Mouse (Mus musculus) intestine, embryonic 15.5 days (tissue): Measurements from ENCODE around the gene Olfr294. TPM values are rescaled to one million over a fixed set of nuclear protein-coding genes. Genes with fewer than 3 reads are reported as not detected.

Experiments
- ATAC-seq: fragments of 200-750 bp; cut with Nextera tagmentation; 2 replicates; pipeline ENCODE4 v1.8.0; 2017; ENCODE audit warnings: moderate TSS enrichment, moderate library complexity
- H3K27ac ChIP-seq: fragments of 300-500 bp; sonication (generic); 2 replicates; pipeline ENCODE4 v1.5.1; 2015; ENCODE audit warnings: mild to moderate bottlenecking, inconsistent platforms
- H3K27me3 ChIP-seq: fragments of 300-500 bp; sonication (generic); replicated peaks from 2 replicates; pipeline ENCODE4 v1.6.1; 2015; ENCODE audit warnings: inconsistent platforms
- H3K36me3 ChIP-seq: fragments of 300-500 bp; sonication (generic); 2 replicates; pipeline ENCODE4 v1.6.1; 2015; ENCODE audit warnings: inconsistent platforms
- H3K4me1 ChIP-seq: fragments of 300-500 bp; sonication (generic); replicated peaks from 2 replicates; pipeline ENCODE4 v1.6.1; 2015; ENCODE audit warnings: inconsistent platforms
- H3K4me2 ChIP-seq: fragments of 300-500 bp; sonication (generic); replicated peaks from 2 replicates; pipeline ENCODE4 v1.6.1; 2015; ENCODE audit warnings: mild to moderate bottlenecking, inconsistent platforms
- H3K4me3 ChIP-seq: fragments of 300-500 bp; sonication (generic); replicated peaks from 2 replicates; pipeline ENCODE4 v1.5.1; 2015; ENCODE audit warnings: inconsistent platforms
- H3K9ac ChIP-seq: fragments of 300-500 bp; sonication (generic); 2 replicates; pipeline ENCODE4 v1.6.1; 2015; ENCODE audit warnings: inconsistent platforms
- H3K9me3 ChIP-seq: fragments of 300-500 bp; sonication (generic); 2 replicates; pipeline ENCODE4 v1.6.1; 2016; ENCODE audit warnings: inconsistent platforms
- WGBS: fragments of 180-500 bp; shearing (Covaris S2); methylation state at CpG from one replicate; pipeline ENCODE4 v1.1.7; 2015; 5-methylcytosine and 5-hydroxymethylcytosine counted together
- polyA plus RNA-seq: library from polyadenylated mRNA; unstranded; fragments of >200 nt; fragmentation: Nextera tagmentation; extraction: Ambion mirVana; gene quantifications from 2 replicates; pipeline ENCODE4 v1.2.1, GENCODE M21; 2015

Olfr294 gene
- polyA plus RNA-seq, result not detected in 2 replicates

- Histone ChIP-seq H3K9ac (no peak within 1 kb of the TSS), H3K9me3 (no peaks in the 10 kb centered on the region), H3K27me3 (no peaks in the 10 kb centered on the region), H3K36me3 (no peaks in the 10 kb centered on the region), H3K4me3 (no peak within 1 kb of the TSS), H3K4me2 (no peak within 1 kb of the TSS), H3K4me1 (no peaks in the 10 kb centered on the region), H3K27ac (no peak within 1 kb of the TSS)
- no peak for ATAC-seq
- 65% methylated on average over 2 of the region's 2 CpGs for WGBS
These were observed at the start of gene Olfr294 for GRCm38 (mm10) chr7:86616543-86616942. TSS of gene Olfr294 (minus strand) at chr7:86616643.

- H3K4me1 ChIP-seq, result no peaks in the 10 kb centered on the region
- H3K36me3 ChIP-seq, result no peaks in the 10 kb centered on the region
- H3K27ac ChIP-seq, result no peak within 1 kb of the TSS
- H3K9ac ChIP-seq, result no peak within 1 kb of the TSS
- H3K4me2 ChIP-seq, result no peak within 1 kb of the TSS
- H3K27me3 ChIP-seq, result no peaks in the 10 kb centered on the region
- H3K4me3 ChIP-seq, result no peak within 1 kb of the TSS
- ATAC-seq, result no peak
- 93% methylated on average over 4 of the region's 4 CpGs for WGBS
- H3K9me3 ChIP-seq, result no peaks in the 10 kb centered on the region
These were observed 32.3 kb upstream of the Olfr294 start, which contains the start of gene Olfr293 for GRCm38 (mm10) chr7:86648761-86649160. TSS of gene Olfr293 (plus strand) at chr7:86649061.

- H3K27me3 ChIP-seq, result no peaks in the 10 kb centered on the region
- no peak within 1 kb of the TSS for H3K9ac ChIP-seq
- no peak for ATAC-seq
- no peak within 1 kb of the TSS for H3K27ac ChIP-seq
- 80% methylated on average over 2 of the region's 2 CpGs for WGBS
- H3K4me1 ChIP-seq, result no peaks in the 10 kb centered on the region
- no peaks in the 10 kb centered on the region for H3K9me3 ChIP-seq
- H3K36me3 ChIP-seq, result no peaks in the 10 kb centered on the region
- no peak within 1 kb of the TSS for H3K4me2 ChIP-seq
- no peak within 1 kb of the TSS for H3K4me3 ChIP-seq
These were observed 32.9 kb downstream of the Olfr294 start, which contains the start of gene Olfr295 for GRCm38 (mm10) chr7:86583562-86583961. TSS of gene Olfr295 (plus strand) at chr7:86583862.

Other genes starting within 250 kb of the Olfr294 start
- gene Olfr305, start 249.7 kb downstream of the Olfr294 start, polyA plus RNA-seq, result not detected in 2 replicates
- gene Olfr304, start 230.0 kb downstream of the Olfr294 start, polyA plus RNA-seq, result not detected in 2 replicates
- gene Olfr303, start 218.9 kb downstream of the Olfr294 start, polyA plus RNA-seq, result not detected in 2 replicates
- gene Olfr301, start 212.8 kb downstream of the Olfr294 start, polyA plus RNA-seq, result not detected in 2 replicates
- not detected in 2 replicates for gene Olfr299, start 156.7 kb downstream of the Olfr294 start, polyA plus RNA-seq
- gene Olfr298, start 124.2 kb downstream of the Olfr294 start, polyA plus RNA-seq, result not detected in 2 replicates
- not detected in 2 replicates for gene Olfr297, start 96.7 kb downstream of the Olfr294 start, polyA plus RNA-seq
- gene Olfr295, start 32.8 kb downstream of the Olfr294 start, polyA plus RNA-seq, result not detected in 2 replicates
- gene Olfr293, start 32.4 kb upstream of the Olfr294 start, polyA plus RNA-seq, result not detected in 2 replicates
- not detected in 2 replicates for gene Olfr292, start 71.7 kb upstream of the Olfr294 start, polyA plus RNA-seq
- 0.23 TPM in 1 of 2 replicates, not detected in the other for gene Folh1, start 159.3 kb upstream of the Olfr294 start, polyA plus RNA-seq
- not detected in 2 replicates for gene Vmn2r77, start 178.4 kb upstream of the Olfr294 start, polyA plus RNA-seq